Mouse (Mus musculus) testis, adult 2 months (tissue): Measurements from ENCODE around the gene Ulk3.

Experiments used
- CTCF ChIP-seq: fragments of 200-500 bp; IDR thresholded peaks from 2 replicates; pipeline ENCODE4 v1.5.1; 2012; ENCODE audit warnings: low read depth, mild to moderate bottlenecking, inconsistent platforms, low read length, moderate library complexity; ENCODE audit not compliant: control insufficient read depth, insufficient read depth, insufficient replicate concordance
- POLR2A ChIP-seq: fragments of 200-500 bp; IDR thresholded peaks from 2 replicates; pipeline ENCODE4 v1.6.1; 2012; ENCODE audit warnings: low read depth, mild to moderate bottlenecking, inconsistent platforms, low read length, moderate library complexity; ENCODE audit not compliant: control insufficient read depth

- no peak for TF ChIP-seq POLR2A
- no peak for TF ChIP-seq CTCF
These were observed 36.6 kb downstream of the Ulk3 start for GRCm38 (mm10) chr9:57625674-57626500.
